Mouse (Mus musculus) cerebellum, postnatal 25 days (tissue): ENCODE results near the gene Zbed6.
"Not testable (repeated sequence)": the region's sequence is repeated elsewhere in the genome, so short reads cannot be mapped to it uniquely, and the experiment has no call there.

Experiments used
- DNase-seq, 2 experiments: peaks; one replicate each; pipeline ENCODE4 v3.0.0; 2021; ENCODE audit warnings: mixed read lengths in 2 of 2

Zbed6 gene

DNA sequence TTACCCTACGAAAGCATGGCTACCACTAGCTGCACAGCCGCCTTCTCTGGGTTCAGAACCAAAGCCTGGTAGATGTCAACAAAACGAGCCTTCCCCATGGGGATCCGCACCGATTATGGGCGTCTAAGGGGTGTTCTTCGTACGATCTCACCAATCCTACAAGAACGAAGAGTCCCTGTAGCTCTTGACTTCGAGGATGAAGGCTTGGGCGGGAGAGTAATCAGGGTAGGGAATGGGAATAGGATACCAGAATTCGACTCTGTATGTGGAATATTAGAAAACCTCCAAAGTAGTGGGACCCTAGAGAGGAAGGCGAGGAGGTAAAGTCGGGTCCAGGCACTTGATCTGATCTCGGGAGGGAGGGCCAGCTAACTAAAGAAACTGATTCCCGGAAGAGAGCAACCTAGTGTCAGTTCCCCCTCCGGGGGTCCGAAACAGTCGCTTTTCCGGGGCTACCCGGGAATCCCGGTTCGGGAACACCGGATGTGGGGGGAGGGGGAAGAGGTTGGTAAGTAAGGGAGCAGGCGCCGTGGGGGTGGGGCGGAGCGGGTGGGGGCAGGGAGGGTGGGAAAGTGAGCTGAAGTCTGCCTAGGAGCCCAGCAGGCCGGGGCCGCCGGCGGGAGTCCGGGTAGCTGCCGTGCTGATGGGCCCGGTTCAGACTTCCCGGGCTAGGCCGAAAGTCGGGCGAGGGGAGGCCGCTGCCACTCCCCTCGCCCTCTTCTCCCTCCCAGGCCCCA is at the start of gene Zbed6:
Gene Zbed6 (minus strand): TSS at position 420 of the 737 bp plus-strand sequence.
- DNase-seq: peak; percentile 15 to 76

DNA sequence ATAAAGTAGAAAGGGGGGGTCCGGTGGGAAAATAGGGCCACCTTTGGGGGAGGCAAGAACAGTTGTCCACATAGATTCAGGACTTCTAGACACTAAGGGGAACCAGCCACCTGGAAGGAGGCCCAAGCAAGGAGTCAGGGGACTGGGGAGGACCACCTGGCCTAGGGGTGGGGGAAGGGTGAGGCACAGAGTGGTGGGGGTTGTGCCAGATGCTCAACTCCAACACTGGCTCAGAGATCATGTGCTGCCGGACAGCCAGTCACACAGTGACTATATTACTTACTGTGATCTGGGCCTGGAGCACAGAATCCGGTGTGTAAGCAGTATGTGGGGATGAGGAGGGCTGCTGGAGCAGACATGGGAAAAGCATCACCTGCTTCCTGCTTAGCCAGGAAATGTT is 48.6 kb upstream of the Zbed6 start:
- DNase-seq: no peak

DNA sequence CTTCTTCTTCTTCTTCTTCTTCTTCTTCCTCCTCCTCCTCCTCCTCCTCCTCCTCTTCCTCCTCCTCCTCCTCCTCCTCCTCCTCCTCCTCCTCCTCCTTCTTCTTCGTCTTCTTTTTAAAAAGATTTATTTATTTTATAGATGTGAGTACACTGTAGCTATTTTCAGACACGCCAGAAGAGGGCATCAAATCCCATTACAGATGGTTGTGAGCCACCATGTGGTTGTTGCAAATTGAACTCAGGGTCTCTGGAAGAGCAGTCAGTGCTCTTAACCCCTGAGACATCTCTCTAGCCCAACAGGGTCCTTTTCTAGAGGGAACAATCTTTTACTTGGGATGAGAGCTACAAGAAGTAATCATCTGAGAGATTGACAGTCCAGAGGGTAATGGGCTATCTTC is 41.1 kb upstream of the Zbed6 start:
- DNase-seq: peak in 1 of 2 experiments; percentile 20

DNA sequence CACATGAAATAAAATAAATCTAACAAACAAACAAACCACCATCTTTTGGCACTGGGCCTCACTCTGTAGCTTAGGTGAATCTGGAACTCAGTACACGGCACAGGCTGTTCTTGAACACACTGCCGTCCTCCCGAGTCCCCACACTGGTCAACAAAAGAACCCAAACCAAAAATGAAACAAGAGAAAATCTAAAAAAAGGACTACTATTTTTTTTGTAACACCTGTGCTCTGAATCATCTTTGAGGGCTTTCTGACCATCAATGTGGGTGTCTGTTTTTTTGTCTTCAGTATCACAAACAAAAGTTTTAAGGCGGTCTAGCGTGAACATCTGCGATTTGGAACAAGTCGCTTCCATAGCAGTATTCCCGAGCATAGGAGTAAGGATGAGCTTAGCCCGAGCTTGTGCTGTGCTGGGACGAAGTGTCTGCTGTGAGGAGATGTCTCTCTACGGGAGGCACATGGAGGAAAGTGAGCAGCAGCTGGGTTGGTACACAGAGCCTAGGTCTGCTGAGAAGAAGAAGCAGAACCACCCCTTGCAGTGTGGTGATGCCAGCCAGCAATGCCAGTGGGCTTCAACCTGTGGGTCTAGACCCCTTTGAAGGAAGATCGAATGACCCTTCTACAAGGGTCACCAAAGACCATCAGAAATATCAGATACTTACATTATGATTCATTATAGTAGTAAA is 37.4 kb upstream of the Zbed6 start:
- DNase-seq: no peak

DNA sequence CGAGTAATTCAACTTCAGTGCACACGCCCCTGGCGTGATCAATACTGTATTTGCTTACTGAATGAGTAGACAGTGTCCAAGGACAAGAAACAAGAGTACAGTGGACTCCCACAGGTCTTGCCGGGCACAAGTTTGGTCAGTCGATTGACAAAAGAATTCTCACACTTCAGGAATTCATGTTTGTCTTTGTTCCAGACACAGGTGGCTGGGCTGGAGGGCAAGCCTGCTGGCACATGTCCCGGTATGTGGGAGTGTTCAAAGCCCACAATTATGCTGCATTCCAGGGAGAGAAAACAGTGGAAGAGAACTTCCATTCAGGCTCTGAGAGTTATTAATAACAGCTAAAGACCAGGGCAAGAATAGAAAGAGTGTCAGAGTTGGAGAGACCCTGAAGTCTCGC is 35.2 kb upstream of the Zbed6 start:
- DNase-seq: peak in 1 of 2 experiments; percentile 25

- no peak for DNase-seq
Measured at GRCm38 (mm10) chr1:133694876-133695275, 34.2 kb upstream of the Zbed6 start.

- DNase-seq: no peak
Measured at GRCm38 (mm10) chr1:133694301-133694700, 33.6 kb upstream of the Zbed6 start.

DNA sequence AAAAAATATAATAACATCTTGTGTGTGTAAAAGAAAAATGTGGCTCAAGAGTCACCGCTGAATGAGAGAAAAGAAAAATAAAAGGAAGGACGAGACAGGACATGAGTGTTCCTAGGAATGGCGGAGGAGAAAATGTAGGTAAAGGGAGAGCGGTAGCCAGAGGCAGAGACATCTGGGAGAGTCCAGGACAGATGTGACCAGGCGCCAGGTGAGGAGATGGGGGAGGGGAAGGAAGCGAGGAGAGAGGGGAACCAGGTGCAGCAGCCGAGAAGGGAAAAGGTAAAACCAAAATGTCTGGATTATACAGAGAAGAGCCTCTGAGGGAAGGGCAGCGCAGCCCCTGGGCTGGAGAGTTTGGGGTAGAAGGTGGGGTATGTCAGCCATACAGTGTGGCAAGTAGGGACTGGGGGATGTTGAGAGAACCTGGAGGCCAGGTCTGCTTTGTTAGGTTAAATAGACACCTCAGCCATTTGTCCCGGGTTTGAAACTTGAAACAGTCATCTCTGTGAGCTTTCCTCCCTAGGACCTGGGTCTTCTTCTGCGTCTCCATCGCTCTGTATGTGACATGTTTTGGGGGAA is 32.9 kb upstream of the Zbed6 start:
- no peak for DNase-seq

- DNase-seq: no peak
Measured at GRCm38 (mm10) chr1:133692195-133692594, 31.5 kb upstream of the Zbed6 start.

DNA sequence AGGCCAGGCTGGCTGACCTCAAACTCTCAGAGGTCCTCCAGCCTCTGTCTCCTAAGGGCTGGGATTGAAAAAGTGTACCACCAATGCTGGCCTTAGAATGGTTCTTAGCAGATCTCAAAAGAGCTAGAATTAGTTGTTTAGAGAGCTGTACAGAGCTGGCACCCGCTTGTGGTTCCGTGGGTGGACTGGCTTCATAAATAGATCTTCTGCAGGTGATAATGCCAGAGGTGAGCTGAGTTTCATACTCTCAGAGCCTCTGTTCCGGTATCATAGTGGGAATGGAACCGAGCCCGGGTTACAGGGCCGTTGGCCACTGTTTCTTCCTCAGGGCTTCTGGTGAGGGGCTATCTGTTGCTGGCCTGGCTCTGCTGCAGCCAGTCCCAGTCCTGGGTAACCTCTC is 30.4 kb upstream of the Zbed6 start:
- DNase-seq: no peak

GRCm38 (mm10) chr1:133689897-133690296 is 29.2 kb upstream of the Zbed6 start, which contains the start of gene Lax1:
TSS of gene Lax1 (minus strand) at chr1:133690108.
- no peak for DNase-seq

DNA sequence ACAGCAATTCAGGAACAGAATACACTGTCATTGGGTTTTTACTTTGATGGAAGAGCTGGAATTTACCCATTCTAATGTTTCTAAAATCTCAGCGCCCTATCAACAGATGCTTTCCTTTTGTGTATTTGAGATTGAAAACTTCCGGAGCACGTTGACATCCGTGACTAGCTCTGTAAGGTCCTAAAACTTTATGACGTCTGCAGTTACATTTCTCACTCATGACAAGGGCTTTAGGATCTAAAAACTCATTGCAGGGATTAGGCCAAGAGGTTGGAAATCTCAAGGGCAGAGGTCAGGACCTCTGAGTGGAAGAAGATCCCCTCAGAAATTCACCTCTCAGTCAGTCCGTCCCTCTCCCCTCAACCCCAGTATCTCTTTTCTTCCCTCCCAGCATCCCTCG is 27.6 kb upstream of the Zbed6 start:
- no peak for DNase-seq

DNA sequence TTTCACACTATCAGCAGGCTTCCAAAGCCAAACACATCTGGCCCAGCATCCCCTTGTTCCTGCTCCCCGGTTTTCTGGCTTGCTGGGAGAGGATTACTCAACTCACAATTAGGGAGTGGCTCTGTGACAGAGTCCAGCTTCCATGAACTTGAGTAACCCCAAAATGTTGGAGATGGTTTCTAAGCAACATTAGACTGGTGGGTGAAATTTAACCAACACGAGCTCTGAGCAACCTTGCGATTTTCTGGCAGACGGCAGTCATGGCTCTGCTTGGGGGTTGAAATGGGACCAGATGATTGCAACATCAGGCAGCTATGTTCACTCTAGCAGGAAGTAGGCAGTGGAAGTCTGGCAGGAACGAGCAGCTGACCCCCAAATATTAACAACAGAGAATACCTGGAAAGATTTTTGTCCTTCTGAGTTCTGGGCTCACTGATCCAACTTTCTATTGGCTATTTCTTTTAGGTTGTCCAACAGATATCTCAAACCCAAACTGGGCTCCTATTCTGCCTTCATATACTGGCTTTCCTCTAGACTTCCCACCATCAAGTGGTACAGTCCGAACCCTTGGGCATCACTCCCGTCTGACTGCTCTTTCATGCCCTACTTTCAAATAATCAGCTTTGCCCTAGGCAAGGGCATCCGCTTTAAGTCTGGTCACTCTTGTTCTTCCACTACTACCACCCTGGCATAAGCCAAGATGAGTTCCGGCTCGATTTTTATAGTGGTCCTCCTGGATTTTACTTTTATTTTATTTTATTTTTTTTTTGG is 25.2 kb upstream of the Zbed6 start:
- DNase-seq: no peak

GRCm38 (mm10) chr1:133671801-133672200 is 11.1 kb upstream of the Zbed6 start:
- no peak for DNase-seq

DNA sequence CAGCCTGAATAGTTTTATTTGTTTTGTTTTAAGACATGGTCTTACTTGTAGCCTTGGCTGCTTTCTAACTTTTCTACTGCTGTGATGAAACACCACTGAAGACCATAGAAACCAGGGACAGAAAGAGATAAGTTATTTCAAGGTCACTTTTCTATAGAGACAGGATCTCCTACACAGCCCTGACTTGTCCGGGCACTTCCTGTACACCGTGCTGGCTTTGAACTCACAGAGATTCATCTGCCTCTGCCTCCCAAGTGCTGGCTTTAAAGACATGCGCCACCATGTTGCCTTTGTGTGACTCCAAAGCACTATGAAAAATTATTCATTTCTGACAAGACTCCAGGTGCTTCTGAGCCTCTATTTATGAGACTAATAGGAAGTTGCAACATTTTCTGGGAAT is 10.6 kb upstream of the Zbed6 start:
- no peak for DNase-seq

DNA sequence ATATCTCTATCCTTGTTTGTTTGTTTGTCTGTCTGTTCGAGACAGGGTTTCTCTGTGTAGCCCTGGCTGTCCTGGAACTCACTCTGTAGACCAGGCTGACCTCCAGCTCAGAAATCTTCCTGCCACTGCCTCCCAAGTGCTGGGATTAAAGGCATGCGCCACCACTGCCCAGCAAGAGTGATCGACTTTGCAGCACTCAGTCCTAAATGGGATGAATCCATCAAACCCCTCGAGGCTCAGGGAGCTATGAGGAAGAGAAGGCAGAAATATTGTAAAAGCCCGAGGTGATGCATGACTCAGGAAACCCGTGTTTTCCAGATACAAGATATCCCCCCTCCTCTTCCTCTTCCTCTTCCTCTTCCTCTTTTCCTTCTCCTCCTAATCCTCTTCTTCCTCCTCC is 10.1 kb upstream of the Zbed6 start:
- no peak for DNase-seq

GRCm38 (mm10) chr1:133670190-133670589 is 9.5 kb upstream of the Zbed6 start:
- DNase-seq: no peak

DNA sequence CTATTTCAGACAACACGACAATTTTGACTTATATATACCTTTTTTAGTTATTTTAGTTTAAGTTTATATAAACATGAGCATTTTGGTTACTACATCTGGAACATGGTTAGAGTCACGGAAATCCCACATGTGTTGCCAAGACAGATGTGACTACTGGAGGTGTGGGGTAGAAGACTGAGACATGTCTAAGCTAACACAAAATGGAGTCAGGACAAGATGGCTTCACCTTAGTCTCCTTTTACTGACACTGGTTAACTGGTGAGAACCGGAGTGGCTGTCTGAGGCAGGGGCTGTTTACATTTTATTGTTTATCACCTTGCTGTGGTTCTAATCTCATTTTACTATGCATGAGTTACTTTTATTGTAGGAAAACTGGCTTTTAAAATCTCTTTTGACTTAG is 7.9 kb upstream of the Zbed6 start:
- DNase-seq: no peak

DNA sequence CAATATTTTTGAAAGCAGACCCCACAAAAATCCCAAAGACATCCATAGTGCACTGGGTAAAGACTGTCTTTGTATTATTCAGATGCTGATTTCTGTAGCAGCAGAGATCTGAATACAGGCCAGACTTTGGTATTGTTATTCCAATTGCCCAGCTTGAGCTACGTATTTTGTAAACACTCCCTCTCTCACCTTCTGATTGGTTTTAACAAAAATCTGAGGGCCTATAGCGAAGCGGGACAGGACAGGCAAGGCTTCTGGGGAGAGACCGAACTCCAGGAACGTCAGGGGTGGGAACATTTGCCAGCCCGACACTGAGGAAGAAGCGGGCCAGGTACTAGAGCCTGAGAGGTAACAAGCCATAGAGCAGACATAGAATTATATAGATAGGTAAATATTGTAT is 7.0 kb upstream of the Zbed6 start:
- DNase-seq: no peak

DNA sequence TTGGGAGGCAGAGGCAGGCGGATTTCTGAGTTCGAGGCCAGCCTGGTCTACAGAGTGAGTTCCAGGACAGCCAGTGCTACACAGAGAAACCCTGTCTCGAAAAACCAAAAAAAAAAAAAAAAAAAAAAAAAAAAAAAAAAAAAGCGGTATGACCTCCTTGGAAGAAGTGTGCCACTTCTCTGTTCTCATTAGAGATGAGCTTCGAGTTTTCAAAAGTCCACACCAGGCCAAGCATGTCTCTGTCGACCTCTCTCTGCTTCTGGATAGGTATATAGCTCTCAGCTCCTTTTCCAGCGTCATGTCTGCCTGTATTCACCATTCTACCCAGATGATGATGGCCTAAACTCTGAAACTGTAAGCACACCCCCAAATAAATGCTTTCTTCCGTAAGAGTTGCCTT is 5.0 kb upstream of the Zbed6 start:
- DNase-seq: not testable (repeated sequence)

GRCm38 (mm10) chr1:133664203-133664970 is 3.7 kb upstream of the Zbed6 start:
- no peak for DNase-seq

- no peak for DNase-seq
Measured at GRCm38 (mm10) chr1:133663427-133663826, 2.7 kb upstream of the Zbed6 start.

DNA sequence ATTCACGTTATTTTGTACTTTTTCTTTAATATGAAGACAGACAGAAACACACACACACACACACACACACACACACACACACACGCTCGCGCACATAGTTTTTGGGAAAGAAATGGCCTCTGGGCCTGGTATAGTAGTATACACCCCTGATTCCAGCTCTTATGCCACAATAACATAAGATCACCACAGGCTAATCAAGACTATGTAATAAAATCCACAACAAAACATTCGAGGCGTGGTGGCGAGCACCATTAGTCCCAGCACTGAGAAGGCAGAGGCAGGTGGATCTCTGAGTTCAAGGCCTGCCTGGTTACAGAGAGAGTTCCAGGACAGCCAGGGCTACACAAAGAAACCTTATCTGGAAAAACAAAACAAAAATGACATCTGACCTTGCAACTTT is 2.3 kb upstream of the Zbed6 start:
- DNase-seq: no peak
